In genomic region chr2:157366762-157367161, GRCm38 (mm10) we compare ENCODE assay signal across 8 mouse cellular contexts. TPM values are rescaled to one million over a fixed set of nuclear protein-coding genes. Genes with fewer than 3 reads are reported as not detected.
DNase-seq lines count a peak whose midpoint lies in the region; ATAC-seq and TF ChIP-seq lines count a peak whose summit lies in the region.

No protein-coding gene starts in this region.

- no peak for DNase-seq in kidney, postnatal 0 days (ENCODE audit: low spot score)
- no peak for DNase-seq in kidney, postnatal 36 days
- no peak for DNase-seq in forebrain, embryonic 10.5 days (ENCODE audit: extremely low spot score, low spot score)
- no peak for DNase-seq in limb, embryonic 11.5 days (ENCODE audit: low spot score)
- DNase-seq in natural killer cell, adult 2 months (ENCODE audit: low spot score in 2 of 2) = peak; percentile 5 to 17
- DNase-seq in cerebellum, postnatal 10 days = no peak
- no peak for DNase-seq in left cerebral cortex, postnatal 36 days (ENCODE audit: low spot score in 2 of 2)
- DNase-seq in embryo, embryonic 9.5 days (ENCODE audit: extremely low spot score) = no peak

- no peak for ATAC-seq in kidney, postnatal 0 days (replicated peaks; ENCODE audit: low FRiP score, low read depth)
- ATAC-seq in limb, embryonic 11.5 days (ENCODE audit: insufficient number of reproducible peaks, low FRiP score, low TSS enrichment, low read depth) = no peak

- H3K27ac ChIP-seq in kidney, postnatal 0 days = peak overlapping the region; percentile 94; the same call in 1 of the 2 replicates
- peak overlapping the region; percentile 96 for H3K27ac ChIP-seq in forebrain, embryonic 10.5 days
- 0 out of 2 replicates have a peak overlapping the region, but pooled peaks have one; percentile 82 for H3K27ac ChIP-seq in limb, embryonic 11.5 days (replicated peaks; ENCODE audit: low read depth, low read length)

- WGBS in kidney, postnatal 0 days = 80% methylated on average over 9 of the region's 9 CpGs
- 88% methylated on average over 9 of the region's 9 CpGs for WGBS in forebrain, embryonic 10.5 days
- 91% methylated on average over 9 of the region's 9 CpGs for WGBS in limb, embryonic 11.5 days

- peak overlapping the region; percentile 72 for H3K4me2 ChIP-seq in kidney, postnatal 0 days (ENCODE audit: low read length)
- H3K4me2 ChIP-seq in limb, embryonic 11.5 days (ENCODE audit: low read depth, severe bottlenecking) = peak overlapping the region; percentile 88

- no peaks in the 10 kb centered on the region for H3K27me3 ChIP-seq in kidney, postnatal 0 days (ENCODE audit: insufficient read depth, low read length)
- no peaks in the 10 kb centered on the region for H3K27me3 ChIP-seq in forebrain, embryonic 10.5 days (ENCODE audit: poor library complexity, severe bottlenecking)
- no peaks in the 10 kb centered on the region for H3K27me3 ChIP-seq in limb, embryonic 11.5 days (ENCODE audit: control insufficient read depth, insufficient read depth, low read length)

- no peaks in the 10 kb centered on the region for H3K36me3 ChIP-seq in kidney, postnatal 0 days (ENCODE audit: insufficient read depth, low read length)
- H3K36me3 ChIP-seq in forebrain, embryonic 10.5 days (replicated peaks) = peaks cover 14% of the 10 kb centered on the region
- H3K36me3 ChIP-seq in limb, embryonic 11.5 days (ENCODE audit: control insufficient read depth, insufficient read depth, low read length) = no peaks in the 10 kb centered on the region

- H3K4me1 ChIP-seq in kidney, postnatal 0 days (replicated peaks; ENCODE audit: insufficient read depth, low read length) = peaks cover 12% of the 10 kb centered on the region; the same call in 1 of the 2 replicates
- H3K4me1 ChIP-seq in forebrain, embryonic 10.5 days = peaks cover 30% of the 10 kb centered on the region
- H3K4me1 ChIP-seq in limb, embryonic 11.5 days (ENCODE audit: control insufficient read depth, insufficient read depth, low read length) = peaks cover 4% of the 10 kb centered on the region; the same call in 1 of the 2 replicates

- TF ChIP-seq CTCF in kidney, postnatal 0 days (IDR thresholded peaks at IDR 0.05; ENCODE audit: low read depth) = no peak

- peak overlapping the region; percentile 80; the same call in 1 of the 2 replicates for H3K4me3 ChIP-seq in kidney, postnatal 0 days (replicated peaks; ENCODE audit: low read depth, low read length)
- H3K4me3 ChIP-seq in forebrain, embryonic 10.5 days = peak overlapping the region; percentile 88
- no peak overlapping the region for H3K4me3 ChIP-seq in limb, embryonic 11.5 days (ENCODE audit: low read depth, low read length)

- no peaks in the 10 kb centered on the region for H3K9me3 ChIP-seq in kidney, postnatal 0 days (replicated peaks; ENCODE audit: low read length)
- H3K9me3 ChIP-seq in forebrain, embryonic 10.5 days = no peaks in the 10 kb centered on the region
- no peaks in the 10 kb centered on the region for H3K9me3 ChIP-seq in limb, embryonic 11.5 days (ENCODE audit: control insufficient read depth, low read length)

- H3K9ac ChIP-seq in kidney, postnatal 0 days (ENCODE audit: low read depth, low read length) = peak overlapping the region; percentile 94; the same call in 1 of the 2 replicates
- no peak overlapping the region for H3K9ac ChIP-seq in limb, embryonic 11.5 days (ENCODE audit: low read length)

- intact Hi-C loops in left cerebral cortex, postnatal 36 days (cut with DNase I) = no loop called here

RNA-seq across cellular contexts. Expression of gene Manbal, which starts 0.6 kb away (rescaled TPM):
- 77.9 and 78.4 TPM in 2 replicates for polyA plus RNA-seq in kidney, postnatal 0 days (2015; fragmentation: Nextera tagmentation; extraction: Ambion mirVana)
- 64.4 and 68.1 TPM in 2 replicates for polyA plus RNA-seq in forebrain, embryonic 10.5 days (2016; fragmentation: Nextera tagmentation; extraction: Ambion mirVana)
- polyA plus RNA-seq in limb, embryonic 11.5 days (2014; fragmentation: Nextera tagmentation; extraction: Ambion mirVana) = 38.1 and 38.3 TPM in 2 replicates
- total RNA-seq in left cerebral cortex, postnatal 36 days (2021) = 10 to 100 TPM; 65.5 to 67.4 TPM

RNA-seq across cellular contexts. Expression of gene Ghrh, which starts 19.5 kb away (rescaled TPM):
- polyA plus RNA-seq in kidney, postnatal 0 days (2015; fragmentation: Nextera tagmentation; extraction: Ambion mirVana) = not detected in 2 replicates
- 0.34 TPM in 1 of 2 replicates, not detected in the other for polyA plus RNA-seq in forebrain, embryonic 10.5 days (2016; fragmentation: Nextera tagmentation; extraction: Ambion mirVana)
- polyA plus RNA-seq in limb, embryonic 11.5 days (2014; fragmentation: Nextera tagmentation; extraction: Ambion mirVana) = not detected in 2 replicates
- total RNA-seq in left cerebral cortex, postnatal 36 days (2021) = not detected

RNA-seq across cellular contexts. Expression of gene Src, which starts 51.5 kb away (rescaled TPM):
- polyA plus RNA-seq in kidney, postnatal 0 days (2015; fragmentation: Nextera tagmentation; extraction: Ambion mirVana) = 14.0 TPM in 2 replicates
- 19.2 and 19.6 TPM in 2 replicates for polyA plus RNA-seq in forebrain, embryonic 10.5 days (2016; fragmentation: Nextera tagmentation; extraction: Ambion mirVana)
- polyA plus RNA-seq in limb, embryonic 11.5 days (2014; fragmentation: Nextera tagmentation; extraction: Ambion mirVana) = 13.2 and 18.5 TPM in 2 replicates
- 100 to 1,000 TPM; 130 to 131 TPM for total RNA-seq in left cerebral cortex, postnatal 36 days (2021)

Comparison
In these comparisons a context has a peak if more than half of its experiments do, and no peak if none do; other contexts are left out.
1. DNase-seq: peak in natural killer cell, adult 2 months (2 of 2); none in kidney, postnatal 0 days (single experiment), kidney, postnatal 36 days (0 of 2), forebrain, embryonic 10.5 days (single experiment), limb, embryonic 11.5 days (single experiment), cerebellum, postnatal 10 days (0 of 2), left cerebral cortex, postnatal 36 days (0 of 2) and embryo, embryonic 9.5 days (single experiment).
2. Peak in every context shown above with its lines, with median percentiles within 50 percentile points of each other: H3K27ac ChIP-seq.